Mouse (Mus musculus) G1E (cell line): ENCODE data around the gene Mmp2. TPM values are rescaled to one million over a fixed set of nuclear protein-coding genes. Genes with fewer than 3 reads are reported as not detected.

Experiments used
- ATAC-seq: 2 replicates; pipeline ENCODE4 v1.8.0; 2016; ENCODE audit warnings: mild to moderate bottlenecking; ENCODE audit not compliant: insufficient number of reproducible peaks, poor library complexity, low FRiP score, severe bottlenecking; ENCODE audit errors: extremely low read depth
- DNase-seq: peaks from one replicate; pipeline ENCODE4 v3.0.0; 2012; ENCODE audit warnings: low spot score
- H3K27me3 ChIP-seq: 2 replicates; pipeline ENCODE4 v1.6.1; 2012; ENCODE audit warnings: mild to moderate bottlenecking, low read length, inconsistent platforms; ENCODE audit not compliant: insufficient read depth
- H3K36me3 ChIP-seq: replicated peaks from 2 replicates; pipeline ENCODE3; 2012; ENCODE audit warnings: mild to moderate bottlenecking, inconsistent platforms
- H3K4me1 ChIP-seq: 2 replicates; pipeline ENCODE4 v1.6.1; 2012; ENCODE audit warnings: low read depth, low read length, inconsistent platforms, mixed read lengths; ENCODE audit not compliant: insufficient read depth
- H3K4me3 ChIP-seq: 2 replicates; pipeline ENCODE4 v1.5.1; 2012; ENCODE audit warnings: low read depth, mild to moderate bottlenecking, inconsistent platforms, low read length, moderate library complexity, mixed read lengths
- H3K9me3 ChIP-seq: replicated peaks from 2 replicates; pipeline ENCODE4 v1.6.1; 2012; ENCODE audit warnings: inconsistent platforms
- CTCF ChIP-seq: IDR thresholded peaks from 2 replicates; pipeline ENCODE4 v1.5.1; 2012; ENCODE audit warnings: low read depth, low read length, inconsistent platforms, mixed read lengths
- GATA1 ChIP-seq: IDR thresholded peaks from 2 replicates; pipeline ENCODE4 v1.6.1; 2012; ENCODE audit warnings: borderline replicate concordance, low read length, inconsistent platforms, mixed read lengths
- GATA2 ChIP-seq: IDR thresholded peaks from 2 replicates; pipeline ENCODE4 v1.6.1; 2012; ENCODE audit warnings: low read depth, low read length, inconsistent platforms, borderline replicate concordance
- POLR2AphosphoS5 ChIP-seq: IDR thresholded peaks from 2 replicates; pipeline ENCODE4 v1.6.1; 2012; ENCODE audit warnings: low read depth, low read length, inconsistent platforms; ENCODE audit not compliant: insufficient replicate concordance
- TAL1 ChIP-seq: conservative IDR thresholded peaks from 2 replicates; pipeline ENCODE4 v1.6.1; 2012; ENCODE audit warnings: low read depth, low read length, inconsistent platforms, mixed read lengths
- polyA plus RNA-seq: library from polyadenylated mRNA; stranded (reverse); fragments of >175 nt; gene quantifications from 2 replicates; pipeline ENCODE4 v1.2.3, GENCODE M21; 2012
- total RNA-seq, 2 experiments: library from RNA; stranded (forward) in 1 of 2; stranded (reverse) in 1 of 2; fragments of 200-1000 nt in 1 of 2; fragments of >200 nt in 1 of 2; fragmentation: Nextera tagmentation in 1 of 2; gene quantifications; 2 replicates each; pipeline ENCODE4 v1.2.3; 2014 to 2017

Mmp2 gene
- total and polyA plus RNA-seq, 3 experiments, result 0.05 TPM; not detected in 2

DNA sequence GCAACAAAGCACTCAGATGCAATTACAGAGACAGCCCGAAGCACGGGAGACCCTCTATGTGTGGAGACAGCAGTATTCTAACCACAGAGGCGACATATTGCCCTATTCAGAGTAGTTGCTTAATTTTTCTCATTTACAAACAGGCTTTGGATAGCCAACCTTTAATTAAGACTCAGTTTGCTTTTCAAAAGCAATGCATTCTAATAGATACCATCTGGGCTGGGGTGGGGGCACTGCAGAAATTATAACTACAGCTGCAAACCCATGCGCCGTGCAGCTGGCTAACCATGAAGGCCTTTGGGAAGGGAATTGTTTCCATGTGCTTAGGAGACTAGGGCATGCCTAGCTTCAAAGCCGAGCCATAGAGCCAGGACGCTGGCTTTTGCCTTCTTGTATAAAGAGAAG, 29.6 kb upstream of the Mmp2 start:
- no peak overlapping the region for H3K4me3 ChIP-seq
- peaks cover 39% of the 10 kb centered on the region for H3K9me3 ChIP-seq
- no peaks in the 10 kb centered on the region for H3K27me3 ChIP-seq
- no peak for ATAC-seq
- no peaks in the 10 kb centered on the region for H3K36me3 ChIP-seq
- TF ChIP-seq POLR2AphosphoS5, result no peak
- no peak for DNase-seq
- H3K4me1 ChIP-seq, result no peaks in the 10 kb centered on the region

DNA sequence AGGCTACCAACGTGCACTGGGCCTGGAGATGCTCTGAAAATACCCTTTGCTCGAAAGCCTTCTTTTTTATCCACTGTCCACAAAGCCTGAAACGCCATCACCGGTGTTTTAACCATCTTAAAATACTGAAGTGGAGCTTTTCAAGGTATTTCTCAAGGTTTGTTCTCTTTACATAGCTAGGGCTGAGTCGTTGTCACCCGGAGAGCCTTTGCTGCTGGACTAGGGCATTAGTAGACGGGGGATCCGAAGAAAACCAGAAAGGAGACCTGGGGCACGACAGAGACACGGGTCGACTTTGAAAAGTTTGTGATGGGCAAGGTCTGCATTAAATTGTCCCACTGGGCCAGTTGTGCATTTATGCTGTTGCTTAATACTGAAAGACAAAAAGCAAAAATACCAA, 27.7 kb upstream of the Mmp2 start:
- no peaks in the 10 kb centered on the region for H3K4me1 ChIP-seq
- H3K9me3 ChIP-seq, result peaks cover 46% of the 10 kb centered on the region
- H3K27me3 ChIP-seq, result no peaks in the 10 kb centered on the region
- no peaks in the 10 kb centered on the region for H3K36me3 ChIP-seq
- ATAC-seq (no peak), DNase-seq (no peak)
- no peak for TF ChIP-seq GATA2
- no peak for TF ChIP-seq CTCF
- TF ChIP-seq TAL1, result no peak
- TF ChIP-seq GATA1, result no peak
- no peak for TF ChIP-seq POLR2AphosphoS5
- H3K4me3 ChIP-seq, result no peak overlapping the region

DNA sequence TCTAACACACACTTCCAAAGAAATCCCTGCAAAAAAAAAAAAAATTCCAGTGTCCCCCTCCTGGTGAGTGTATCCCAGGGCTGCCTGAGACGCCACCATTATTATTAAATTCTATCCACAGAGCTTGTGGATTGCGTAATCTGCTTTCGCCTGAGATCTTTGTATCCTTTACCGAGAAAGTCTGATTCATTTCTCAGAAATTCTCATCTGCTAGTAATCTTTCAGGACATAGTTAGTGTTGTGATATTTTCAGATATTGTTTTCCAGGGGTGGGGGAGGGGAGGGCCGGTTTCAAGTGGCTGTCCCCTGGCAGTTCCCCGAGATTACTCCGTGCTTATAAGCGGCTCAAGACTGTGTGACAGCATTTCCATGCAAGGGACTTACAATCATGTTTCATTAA, 25.9 kb upstream of the Mmp2 start:
- no peaks in the 10 kb centered on the region for H3K36me3 ChIP-seq
- no peak overlapping the region for H3K4me3 ChIP-seq
- DNase-seq (no peak), ATAC-seq (no peak)
- H3K4me1 ChIP-seq, result no peaks in the 10 kb centered on the region
- H3K27me3 ChIP-seq, result no peaks in the 10 kb centered on the region
- TF ChIP-seq GATA2 (no peak), GATA1 (no peak), CTCF (no peak), POLR2AphosphoS5 (no peak), TAL1 (no peak)
- peaks cover 32% of the 10 kb centered on the region for H3K9me3 ChIP-seq

DNA sequence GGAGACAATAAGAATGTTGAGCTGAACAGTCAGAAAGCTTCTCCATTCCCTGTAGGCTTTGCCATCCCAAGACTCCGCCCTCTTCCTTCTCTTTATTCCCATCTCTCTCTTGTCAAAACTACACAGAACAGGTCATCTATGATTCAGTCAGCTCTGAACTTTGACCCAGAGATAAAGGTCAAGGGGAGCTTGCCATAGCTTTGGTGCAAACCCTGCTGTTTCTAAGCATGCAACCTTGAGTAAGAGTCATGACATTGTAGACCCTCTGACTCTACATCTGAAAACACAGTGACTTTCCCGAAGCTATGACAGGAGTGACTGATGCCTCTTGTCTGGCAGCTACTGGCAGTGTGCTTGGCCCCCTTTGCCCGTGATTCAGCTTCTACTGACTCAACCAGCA, 24.5 kb upstream of the Mmp2 start:
- Histone ChIP-seq H3K4me3 (no peak overlapping the region), H3K4me1 (no peaks in the 10 kb centered on the region), H3K36me3 (no peaks in the 10 kb centered on the region), H3K27me3 (no peaks in the 10 kb centered on the region), H3K9me3 (peaks cover 30% of the 10 kb centered on the region)
- ATAC-seq (no peak), DNase-seq (no peak)
- TF ChIP-seq CTCF (no peak), GATA2 (no peak), TAL1 (no peak), POLR2AphosphoS5 (no peak), GATA1 (no peak)

DNA sequence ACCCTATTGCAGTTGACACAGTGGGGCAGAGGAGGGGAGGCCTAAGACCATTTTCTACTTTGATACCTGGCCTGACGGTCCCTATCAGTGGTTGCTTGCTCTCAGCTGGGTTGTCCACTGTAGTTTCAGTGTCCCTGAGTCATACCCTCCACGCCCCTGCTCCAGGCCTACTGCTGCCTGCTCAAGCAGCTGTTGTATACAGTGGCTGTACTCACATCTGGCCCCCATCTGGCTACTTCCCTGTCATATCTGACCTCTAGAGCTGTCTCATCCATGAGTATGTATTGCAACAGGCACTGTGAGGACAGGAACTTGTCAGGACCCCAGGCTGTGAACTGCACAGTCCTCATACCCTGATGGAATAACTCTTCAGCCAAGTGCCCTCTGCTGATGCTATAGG, 14.3 kb upstream of the Mmp2 start:
- Histone ChIP-seq H3K27me3 (no peaks in the 10 kb centered on the region), H3K36me3 (no peaks in the 10 kb centered on the region), H3K9me3 (peaks cover 56% of the 10 kb centered on the region), H3K4me3 (no peak overlapping the region), H3K4me1 (no peaks in the 10 kb centered on the region)
- DNase-seq (no peak), ATAC-seq (no peak)
- TF ChIP-seq POLR2AphosphoS5 (no peak), GATA2 (no peak), TAL1 (no peak), GATA1 (no peak), CTCF (no peak)

DNA sequence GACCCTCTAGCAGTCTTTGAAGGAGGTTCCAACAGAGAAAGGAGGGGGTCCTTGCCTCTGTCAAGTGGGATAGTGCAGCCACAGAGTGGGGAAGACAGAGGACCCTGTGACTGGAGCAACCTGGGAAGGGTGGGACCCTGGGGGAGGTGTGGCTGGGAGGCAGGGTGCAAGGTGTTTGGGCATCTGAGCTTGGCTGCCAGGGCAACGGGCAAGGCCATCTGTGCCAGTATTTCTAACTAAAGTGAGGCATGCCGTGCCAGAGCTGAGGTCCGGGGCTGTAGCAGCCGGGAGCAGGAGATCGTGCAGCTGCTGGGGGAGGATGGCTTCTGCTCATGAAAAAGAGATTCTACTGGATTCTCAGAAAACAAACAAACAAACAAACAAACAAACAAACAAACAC, 11.4 kb upstream of the Mmp2 start:
- peaks cover 65% of the 10 kb centered on the region for H3K9me3 ChIP-seq
- DNase-seq (no peak), ATAC-seq (no peak)
- no peaks in the 10 kb centered on the region for H3K27me3 ChIP-seq
- H3K36me3 ChIP-seq, result no peaks in the 10 kb centered on the region
- no peak overlapping the region for H3K4me3 ChIP-seq
- H3K4me1 ChIP-seq, result no peaks in the 10 kb centered on the region
- no peak for TF ChIP-seq GATA2
- no peak for TF ChIP-seq CTCF
- no peak for TF ChIP-seq TAL1
- TF ChIP-seq GATA1, result no peak
- no peak for TF ChIP-seq POLR2AphosphoS5

DNA sequence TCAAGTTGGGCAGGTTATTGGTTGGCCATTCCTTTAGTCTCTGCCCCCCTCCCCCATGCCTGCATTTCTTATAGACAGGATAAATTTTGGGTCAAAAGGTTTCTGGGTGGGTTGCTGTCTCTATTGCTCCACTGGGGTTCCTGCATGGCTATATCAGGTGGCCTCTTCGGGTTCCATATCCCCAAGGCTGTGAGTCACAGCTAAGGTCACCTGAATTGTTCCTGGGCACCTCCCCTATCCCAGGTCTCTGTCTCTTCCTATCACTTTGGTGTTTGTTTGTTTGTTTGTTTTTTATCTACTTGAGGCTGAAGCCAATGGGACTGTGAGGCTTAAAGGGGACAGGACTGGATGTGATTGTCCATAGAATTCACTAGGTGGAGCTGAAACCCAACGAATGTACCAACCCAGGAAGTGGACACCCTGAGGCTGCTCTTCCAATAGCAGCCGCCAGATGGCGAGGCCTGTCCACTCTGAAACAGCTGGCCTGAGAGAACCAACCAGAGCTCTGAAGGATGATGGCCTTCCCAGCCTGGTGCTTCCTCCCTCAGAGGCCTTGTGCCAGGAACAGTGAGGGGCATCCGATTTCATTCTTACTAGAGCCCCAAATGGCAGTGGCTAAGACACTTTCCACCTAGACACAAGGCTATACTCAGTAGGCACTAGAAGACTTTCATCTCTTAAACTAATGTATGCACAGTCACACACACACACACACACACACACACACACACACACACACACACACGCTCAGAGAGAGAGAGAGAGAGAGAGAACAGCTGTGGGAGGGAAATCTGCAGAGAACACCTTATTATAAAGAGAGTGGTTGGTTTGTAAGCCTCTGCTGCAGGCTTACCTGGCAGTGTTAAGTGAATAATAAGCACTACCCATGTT, 8.9 kb upstream of the Mmp2 start:
- no peaks in the 10 kb centered on the region for H3K4me1 ChIP-seq
- no peak for ATAC-seq
- TF ChIP-seq POLR2AphosphoS5 (no peak), GATA2 (no peak), TAL1 (no peak), GATA1 (no peak), CTCF (no peak)
- peaks cover 67% of the 10 kb centered on the region for H3K9me3 ChIP-seq
- no peak overlapping the region for H3K4me3 ChIP-seq
- H3K27me3 ChIP-seq, result no peaks in the 10 kb centered on the region
- DNase-seq, result no peak
- no peaks in the 10 kb centered on the region for H3K36me3 ChIP-seq
